Mouse (Mus musculus): ENCODE measurements at regions not wholly inside any gene's neighbourhood (a gene's known extent, or its start where the extent isn't known, plus 50 kb on each side); places are given as distances from the start of the nearest gene placed in this dataset.
A peak's percentile ranks its signal among the peaks of the same experiment; 100 is the strongest.

DNA sequence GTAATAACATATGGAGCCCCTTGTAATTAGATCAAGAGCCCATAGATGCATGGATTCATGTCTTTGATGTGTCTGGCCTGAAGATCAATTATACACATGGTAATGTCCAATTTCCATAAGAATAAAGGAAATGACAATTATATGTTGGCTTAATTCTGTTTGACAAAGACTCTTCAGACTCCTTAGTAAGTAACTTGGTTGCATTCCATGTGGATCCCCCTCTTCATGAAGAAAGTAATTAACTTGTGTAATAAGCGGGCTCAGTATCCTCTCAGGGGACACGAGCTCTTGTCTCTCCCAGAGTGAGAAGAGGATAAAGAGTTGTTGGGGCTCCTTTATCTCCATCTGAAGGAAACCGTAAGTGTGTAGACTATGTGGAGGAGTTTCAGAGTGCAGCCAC is 284.3 kb downstream of the Efnb2 start:
- no peak for DNase-seq

DNA sequence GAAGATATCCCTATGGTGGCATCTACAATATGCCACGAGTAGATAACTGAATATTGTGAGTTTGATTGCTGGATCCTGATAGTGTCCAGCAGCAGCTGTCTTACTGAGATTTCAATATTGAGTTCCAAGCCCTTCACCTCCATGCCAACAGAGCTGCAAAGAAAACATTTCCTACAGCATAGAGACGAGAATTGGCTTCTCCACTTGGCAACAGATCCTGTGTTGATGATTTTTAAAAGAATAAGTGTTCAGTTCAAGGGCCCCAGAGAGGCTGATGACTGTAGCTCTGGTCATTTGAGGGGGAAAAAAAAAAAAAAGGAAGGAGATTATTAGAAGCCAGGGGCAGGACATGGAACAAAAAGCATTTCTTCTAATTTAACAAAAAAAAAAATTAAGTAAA is 284.7 kb downstream of the Efnb2 start:
- DNase-seq = no peak

DNA sequence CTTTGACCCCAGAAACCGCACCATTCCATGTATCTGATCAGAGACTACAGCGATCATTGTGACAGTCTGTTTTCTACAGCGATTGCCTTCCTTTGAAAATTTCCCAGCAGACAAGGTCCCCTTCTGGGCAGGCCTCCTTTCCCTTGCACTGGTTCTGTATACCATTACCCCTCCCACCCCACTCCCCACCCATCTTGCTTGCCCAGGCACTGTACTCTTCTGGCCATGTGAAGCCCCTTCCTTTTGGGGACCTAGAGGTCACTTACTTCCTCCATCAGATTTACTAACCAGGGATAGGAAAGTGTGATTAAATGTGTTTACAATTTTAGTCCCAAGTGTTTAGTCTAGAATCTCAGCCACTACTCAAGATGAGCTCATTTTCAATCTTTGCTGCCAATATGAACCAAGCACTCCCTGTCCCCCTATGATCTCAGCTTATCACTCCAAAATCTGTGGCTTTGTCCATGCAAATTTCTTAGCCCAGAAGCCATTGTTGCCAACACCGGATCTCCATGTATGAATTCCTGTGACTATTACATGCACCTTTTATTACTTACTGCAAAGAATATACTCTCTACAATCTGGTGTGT is 293.7 kb downstream of the Efnb2 start:
- peak; percentile 34 for DNase-seq

GRCm38 (mm10) chr8:8361941-8362537 is 299.0 kb downstream of the Efnb2 start:
- peak; percentile 38 for DNase-seq

- DNase-seq = no peak
Measured at GRCm38 (mm10) chr8:8360586-8360985, 300.5 kb downstream of the Efnb2 start.

DNA sequence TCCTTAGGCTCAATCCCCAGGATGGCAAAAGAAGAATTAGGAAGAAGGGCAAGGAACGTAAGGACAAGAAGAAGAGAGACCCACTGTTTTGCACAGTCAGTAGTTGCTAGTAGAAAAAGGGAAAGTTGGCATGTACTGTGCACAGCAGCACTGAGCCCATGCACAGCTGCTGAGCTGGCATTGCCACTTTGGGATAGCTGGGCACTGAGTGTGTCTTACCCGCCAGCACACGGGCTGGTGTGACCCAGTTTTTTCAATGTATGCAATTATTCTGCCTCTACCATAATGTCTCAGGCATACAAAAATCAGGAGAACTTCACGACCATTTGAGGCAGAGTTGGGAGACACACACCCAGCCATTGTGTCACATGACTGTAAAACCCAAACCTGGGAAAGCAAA is 306.1 kb downstream of the Efnb2 start:
- DNase-seq = no peak

- DNase-seq = no peak
Measured at GRCm38 (mm10) chr8:8344661-8345060, 316.4 kb downstream of the Efnb2 start.

- DNase-seq = no peak
Measured at GRCm38 (mm10) chr8:8335256-8335972, 325.6 kb downstream of the Efnb2 start.

DNA sequence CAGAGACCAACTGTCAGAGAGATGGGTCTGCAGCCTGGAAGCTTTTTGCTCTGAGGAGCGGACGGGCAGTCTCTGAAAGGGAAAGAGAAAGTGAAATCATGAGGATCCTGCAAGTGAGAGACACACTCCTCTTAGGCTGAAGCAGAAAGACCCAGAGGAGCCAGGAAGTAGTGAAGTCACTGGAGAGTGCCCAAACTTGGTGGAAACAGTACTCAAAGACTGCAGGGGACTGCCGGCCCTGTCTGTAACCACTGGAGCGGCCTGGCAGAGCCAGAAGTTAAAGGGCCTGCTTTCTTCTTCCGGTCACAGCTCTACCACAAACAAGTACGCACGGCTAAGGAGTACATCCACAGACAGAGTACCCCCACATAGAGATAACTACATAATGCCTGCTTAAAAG is 326.5 kb downstream of the Efnb2 start:
- DNase-seq = peak; percentile 59

GRCm38 (mm10) chr8:8331249-8331648 is 329.8 kb downstream of the Efnb2 start:
- DNase-seq = no peak

GRCm38 (mm10) chr8:8328010-8328666 is 332.9 kb downstream of the Efnb2 start:
- DNase-seq = peak; percentile 60

DNA sequence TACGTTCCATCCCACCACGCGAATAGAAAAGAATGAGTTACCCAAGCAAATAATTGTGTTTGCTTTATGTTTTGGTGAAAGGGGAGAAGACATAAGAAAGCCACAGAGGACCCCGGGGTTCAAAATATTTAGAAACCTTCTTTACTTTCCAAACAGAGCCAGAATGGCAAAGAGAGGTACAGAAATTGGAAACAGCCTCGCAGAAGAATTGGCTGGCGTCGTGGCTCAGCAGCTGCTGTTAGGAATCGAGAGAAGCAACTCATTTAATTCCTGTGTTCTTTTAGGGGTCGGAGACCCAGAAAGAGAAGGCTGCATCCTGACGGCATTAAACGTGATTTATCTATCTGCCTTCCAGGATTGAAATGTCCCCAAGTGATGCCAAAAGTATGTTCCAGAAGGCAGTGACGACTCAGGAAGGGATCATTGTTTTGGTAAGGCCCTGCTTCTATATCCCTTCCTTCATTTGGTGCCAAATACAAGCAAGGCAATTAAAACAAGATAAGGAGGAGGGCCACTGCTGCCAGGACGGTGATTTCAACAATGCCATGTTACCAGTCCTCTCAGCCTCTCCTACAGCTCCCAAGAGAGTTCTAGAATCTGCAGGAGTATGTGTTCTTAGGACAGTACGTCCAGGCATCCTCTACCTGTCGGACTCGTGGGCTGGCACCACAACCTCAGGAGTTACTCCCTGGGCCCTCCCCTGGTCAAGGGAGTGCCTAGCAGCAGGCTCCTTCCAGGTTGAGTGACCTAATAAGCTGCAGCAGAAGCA is 334.8 kb downstream of the Efnb2 start:
- peak; percentile 77 for DNase-seq

DNA sequence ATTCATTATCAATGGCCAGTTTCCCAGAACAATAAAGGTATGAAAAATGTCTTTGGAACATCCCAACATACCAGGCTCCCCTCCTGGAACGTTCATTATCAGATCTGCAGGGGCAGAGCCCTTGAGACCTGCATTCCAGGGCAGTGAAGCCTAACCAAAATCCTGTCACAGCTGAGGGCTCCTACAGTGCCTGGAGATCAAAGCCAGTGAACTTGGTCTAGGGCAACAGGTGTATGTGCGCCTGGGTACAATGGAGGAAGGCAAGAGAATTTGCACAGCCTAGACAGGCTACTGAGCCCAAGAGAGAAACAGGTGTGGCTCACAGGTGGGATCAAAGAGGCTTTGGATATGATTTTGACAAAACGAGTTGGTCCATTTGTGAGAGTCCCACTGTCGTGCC is 335.6 kb downstream of the Efnb2 start:
- no peak for DNase-seq

GRCm38 (mm10) chr8:8324520-8324919 is 336.5 kb downstream of the Efnb2 start:
- DNase-seq = no peak

- no peak for DNase-seq
Measured at GRCm38 (mm10) chr8:8308253-8308652, 352.8 kb downstream of the Efnb2 start.

- DNase-seq = no peak
Measured at GRCm38 (mm10) chr8:8307487-8307886, 353.6 kb downstream of the Efnb2 start.

- no peak for DNase-seq
Measured at GRCm38 (mm10) chr8:8299965-8300767, 360.9 kb downstream of the Efnb2 start.

GRCm38 (mm10) chr8:8292577-8293247 is 368.3 kb downstream of the Efnb2 start:
- peak; percentile 11 for DNase-seq

DNA sequence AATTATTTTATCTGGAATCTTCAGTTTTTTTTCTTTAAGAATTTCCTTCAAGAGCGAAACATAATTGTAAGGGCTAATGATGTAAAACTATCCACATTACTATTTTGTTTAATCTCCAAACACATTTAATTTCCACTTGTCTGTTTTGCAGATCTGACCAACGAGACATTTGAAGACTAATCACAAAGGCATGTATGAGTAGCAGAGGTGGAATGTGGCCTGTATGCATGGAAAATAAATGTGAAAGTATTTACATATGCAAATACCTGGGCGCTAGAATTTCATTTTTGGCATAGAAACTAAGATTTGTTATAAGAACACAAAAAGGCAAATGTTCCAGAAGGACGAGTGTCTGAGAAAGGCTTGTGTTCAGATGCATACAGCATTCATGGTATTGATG is 375.2 kb downstream of the Efnb2 start:
- DNase-seq = no peak

- no peak for DNase-seq
Measured at GRCm38 (mm10) chr8:8274987-8275386, 386.1 kb downstream of the Efnb2 start.

GRCm38 (mm10) chr8:8274211-8274641 is 386.8 kb downstream of the Efnb2 start:
- DNase-seq = peak; percentile 15

DNA sequence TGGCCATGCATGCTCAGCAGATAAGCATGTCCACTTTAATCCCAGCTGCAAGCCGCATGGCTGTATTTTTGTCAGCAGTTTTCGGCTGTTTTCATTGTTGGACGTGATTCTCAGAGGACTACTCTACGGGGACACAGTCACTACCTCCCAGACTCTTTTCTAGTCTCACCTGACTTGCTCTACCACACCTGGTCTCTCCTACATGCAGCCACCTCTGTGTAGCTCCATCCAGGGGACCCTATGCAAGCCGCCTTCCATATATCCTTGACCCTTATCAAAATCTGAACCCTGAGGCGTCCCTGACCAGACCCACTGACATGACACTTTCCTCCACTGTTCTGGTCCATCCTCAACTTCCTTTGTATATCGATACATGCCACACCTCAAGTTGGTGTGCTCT is 402.2 kb downstream of the Efnb2 start:
- DNase-seq = no peak

Data from lung, postnatal 36 days (tissue).